Mouse (Mus musculus): ENCODE data around the gene Ginm1.

The Ginm1 gene

GRCm38 (mm10) chr10:7792751-7793385 lies at the start of gene Ginm1, which contains the start of gene Ppil4:
Gene Ginm1 (minus strand): TSS chr10:7792824.
Gene Ppil4 (plus strand): TSS chr10:7792891.
- DNase-seq (ENCODE audit: low spot score in 2 of 2), result peak; percentile 94 to 95

- DNase-seq (ENCODE audit: low spot score in 2 of 2), result peak; percentile 53 to 55
Observed at GRCm38 (mm10) chr10:7841571-7842080, 49.0 kb upstream of the Ginm1 start.

- no peak for DNase-seq (ENCODE audit: low spot score in 2 of 2)
Observed at GRCm38 (mm10) chr10:7840785-7841184, 48.2 kb upstream of the Ginm1 start.

- no peak for DNase-seq (ENCODE audit: low spot score in 2 of 2)
Observed at GRCm38 (mm10) chr10:7840353-7840733, 47.7 kb upstream of the Ginm1 start.

GRCm38 (mm10) chr10:7839551-7840352 lies 47.1 kb upstream of the Ginm1 start:
- DNase-seq (ENCODE audit: low spot score in 2 of 2), result no peak

- no peak for DNase-seq (ENCODE audit: low spot score in 2 of 2)
Observed at GRCm38 (mm10) chr10:7838874-7839421, 46.3 kb upstream of the Ginm1 start.

- no peak for DNase-seq (ENCODE audit: low spot score in 2 of 2)
Observed at GRCm38 (mm10) chr10:7838036-7838435, 45.4 kb upstream of the Ginm1 start.

- no peak for DNase-seq (ENCODE audit: low spot score in 2 of 2)
Observed at GRCm38 (mm10) chr10:7837446-7837845, 44.8 kb upstream of the Ginm1 start.

GRCm38 (mm10) chr10:7836902-7837301 lies 44.3 kb upstream of the Ginm1 start:
- no peak for DNase-seq (ENCODE audit: low spot score in 2 of 2)

- no peak for DNase-seq (ENCODE audit: low spot score in 2 of 2)
Observed at GRCm38 (mm10) chr10:7834671-7835225, 42.1 kb upstream of the Ginm1 start.

- DNase-seq (ENCODE audit: low spot score in 2 of 2), result no peak
Observed at GRCm38 (mm10) chr10:7833377-7834165, 40.9 kb upstream of the Ginm1 start.

GRCm38 (mm10) chr10:7832171-7832676 lies 39.6 kb upstream of the Ginm1 start, which contains the start of gene Zc3h12d:
Gene Zc3h12d (plus strand): TSS chr10:7832470.
- no peak for DNase-seq (ENCODE audit: low spot score in 2 of 2)

- DNase-seq (ENCODE audit: low spot score in 2 of 2), result no peak
Observed at GRCm38 (mm10) chr10:7826106-7826505, 33.5 kb upstream of the Ginm1 start.

- no peak for DNase-seq (ENCODE audit: low spot score in 2 of 2)
Observed at GRCm38 (mm10) chr10:7825281-7825665, 32.6 kb upstream of the Ginm1 start.

- DNase-seq (ENCODE audit: low spot score in 2 of 2), result no peak
Observed at GRCm38 (mm10) chr10:7824663-7825280, 32.1 kb upstream of the Ginm1 start.

GRCm38 (mm10) chr10:7821981-7822380 lies 29.4 kb upstream of the Ginm1 start:
- no peak for DNase-seq (ENCODE audit: low spot score in 2 of 2)

GRCm38 (mm10) chr10:7820171-7820570 lies 27.5 kb upstream of the Ginm1 start:
- no peak for DNase-seq (ENCODE audit: low spot score in 2 of 2)

GRCm38 (mm10) chr10:7819603-7820002 lies 27.0 kb upstream of the Ginm1 start:
- no peak for DNase-seq (ENCODE audit: low spot score in 2 of 2)

- no peak for DNase-seq (ENCODE audit: low spot score in 2 of 2)
Observed at GRCm38 (mm10) chr10:7819156-7819555, 26.5 kb upstream of the Ginm1 start.

GRCm38 (mm10) chr10:7818676-7819075 lies 26.1 kb upstream of the Ginm1 start:
- DNase-seq (ENCODE audit: low spot score in 2 of 2), result no peak

GRCm38 (mm10) chr10:7816476-7816875 lies 23.9 kb upstream of the Ginm1 start:
- no peak for DNase-seq (ENCODE audit: low spot score in 2 of 2)
